Comparison of ENCODE assay signal across 28 mouse cellular contexts in genomic region chr1:160150726-160151125, GRCm38 (mm10). TPM values are rescaled to one million over a fixed set of nuclear protein-coding genes. Genes with fewer than 3 reads are reported as not detected.
DNase-seq lines count a peak whose midpoint lies in the region; ATAC-seq lines count a peak whose summit lies in the region.
"Had no signal": no experiment of that assay in that cellular context is flagged by ENCODE, and none has a peak within 500 bp of the region (broad histone marks: within the 10 kb centered on the region; RNA-seq: fewer than 3 reads in every experiment).

No protein-coding gene starts in this region.

- peaks cover 8% of the 10 kb centered on the region; the same call in 1 of the 2 replicates for H3K4me1 ChIP-seq in hindbrain, embryonic 13.5 days (replicated peaks)
- H3K4me1 ChIP-seq: heart, embryonic 10.5 days; heart, embryonic 13.5 days; intestine, embryonic 15.5 days had no signal

- H3K27me3 ChIP-seq in hindbrain, embryonic 13.5 days: no peaks in the 10 kb centered on the region
- H3K27me3 ChIP-seq: forebrain, embryonic 12.5 days; heart, embryonic 13.5 days; hindbrain, embryonic 12.5 days; intestine, embryonic 15.5 days had no signal

- 74% methylated on average over 3 of the region's 3 CpGs for whole genome bisulfite sequencing in hindbrain, embryonic 13.5 days

- no peaks in the 10 kb centered on the region for H3K36me3 ChIP-seq in hindbrain, embryonic 13.5 days
- H3K36me3 ChIP-seq: embryonic facial prominence, embryonic 10.5 days; embryonic facial prominence, embryonic 13.5 days; forebrain, embryonic 12.5 days; heart, embryonic 10.5 days; heart, embryonic 13.5 days; hindbrain, embryonic 12.5 days; intestine, embryonic 15.5 days had no signal

- ATAC-seq in hindbrain, embryonic 13.5 days (ENCODE audit: low FRiP score): no peak
- ATAC-seq: activated CD4-positive, CD25-positive, alpha-beta regulatory T cell, adult 4 months; forebrain, embryonic 16.5 days; hindbrain, embryonic 16.5 days; intestine, embryonic 15.5 days had no signal

- peak; percentile 4 for DNase-seq in kidney, adult 9 months
- DNase-seq in kidney, adult 8-10 months: no peak
- DNase-seq in 416B (ENCODE audit: low read depth): peak; percentile 14
- peak; percentile 74 for DNase-seq in Muller cell, postnatal 12 days (ENCODE audit: inconsistent ontology term)
- no peak for DNase-seq in cerebellum, adult 9-11 months
- DNase-seq: adrenal gland, adult 8-10 months; adrenal gland, postnatal 25 days; cerebellum, adult 18-20 months; cerebellum, adult 9-10 months; cerebellum, postnatal 25 days; embryo, embryonic 11 days; gastrocnemius, postnatal 10 days; gastrocnemius, postnatal 36 days; heart, adult 2 months; heart, postnatal 14 days; kidney, adult 11 months had no signal

- H3K9ac ChIP-seq in hindbrain, embryonic 13.5 days: no peak overlapping the region
- H3K9ac ChIP-seq: embryonic facial prominence, embryonic 13.5 days; forebrain, embryonic 12.5 days; heart, embryonic 13.5 days; hindbrain, embryonic 12.5 days; intestine, embryonic 15.5 days had no signal

- H3K4me2 ChIP-seq in hindbrain, embryonic 13.5 days: no peak overlapping the region
- H3K4me2 ChIP-seq: embryonic facial prominence, embryonic 13.5 days; forebrain, embryonic 12.5 days; heart, embryonic 13.5 days; hindbrain, embryonic 12.5 days; intestine, embryonic 15.5 days had no signal

- H3K27ac ChIP-seq in hindbrain, embryonic 13.5 days: no peak overlapping the region
- H3K27ac ChIP-seq: embryonic facial prominence, embryonic 10.5 days; embryonic facial prominence, embryonic 13.5 days; forebrain, embryonic 12.5 days; heart, adult 2 months; heart, embryonic 10.5 days; heart, embryonic 13.5 days; hindbrain, embryonic 12.5 days; intestine, embryonic 15.5 days had no signal

- H3K9me3 ChIP-seq in hindbrain, embryonic 13.5 days: no peaks in the 10 kb centered on the region
- H3K9me3 ChIP-seq: embryonic facial prominence, embryonic 10.5 days; embryonic facial prominence, embryonic 13.5 days; forebrain, embryonic 12.5 days; heart, embryonic 10.5 days; heart, embryonic 13.5 days; hindbrain, embryonic 12.5 days; intestine, embryonic 15.5 days had no signal

- H3K4me3 ChIP-seq in hindbrain, embryonic 13.5 days: no peak overlapping the region
- H3K4me3 ChIP-seq: embryonic facial prominence, embryonic 10.5 days; embryonic facial prominence, embryonic 13.5 days; erythroblast, embryonic 14.5 days; forebrain, embryonic 12.5 days; heart, adult 2 months; heart, embryonic 10.5 days; heart, embryonic 13.5 days; hindbrain, embryonic 12.5 days; intestine, embryonic 15.5 days had no signal

RNA-seq across cellular contexts. Expression of gene Tnn, which starts 2.7 kb away (rescaled TPM):
- 0.06 and 0.27 TPM in 2 replicates for polyA plus RNA-seq in hindbrain, embryonic 13.5 days (2015; fragmentation: Nextera tagmentation; extraction: Ambion mirVana)
- polyA plus RNA-seq: erythroblast, embryonic 14.5 days; heart, embryonic 10.5 days; heart, embryonic 13.5 days had no signal

RNA-seq across cellular contexts. Expression of gene Mrps14, which starts 44.3 kb away (rescaled TPM):
- 162 and 168 TPM in 2 replicates for polyA plus RNA-seq in hindbrain, embryonic 13.5 days (2015; fragmentation: Nextera tagmentation; extraction: Ambion mirVana)

Comparison
In these comparisons a context has a peak if more than half of its experiments do, and no peak if none do; other contexts are left out.
1. DNase-seq: peak in kidney, adult 9 months (single experiment), 416B (single experiment) and Muller cell, postnatal 12 days (single experiment); none in kidney, adult 8-10 months (0 of 2) and cerebellum, adult 9-11 months (single experiment).